Mouse (Mus musculus) urinary bladder, adult 2 months (tissue): Measurements from ENCODE around the gene Trim41. TPM values are rescaled to one million over a fixed set of nuclear protein-coding genes. Genes with fewer than 3 reads are reported as not detected.
"Not testable (repeated sequence)": the region's sequence is repeated elsewhere in the genome, so short reads cannot be mapped to it uniquely, and the experiment has no call there.

Experiments
- DNase-seq: peaks from one replicate; pipeline ENCODE4 v3.0.0; 2022; ENCODE audit warnings: low spot score
- polyA plus RNA-seq: library from polyadenylated mRNA; depleted of rRNA; stranded (reverse); fragments of >200 nt; gene quantifications from 2 replicates; pipeline ENCODE4 v1.2.3, GENCODE M21; 2012; rRNA removed

Trim41 gene
- 34.8 and 37.5 TPM in 2 replicates for polyA plus RNA-seq

DNA sequence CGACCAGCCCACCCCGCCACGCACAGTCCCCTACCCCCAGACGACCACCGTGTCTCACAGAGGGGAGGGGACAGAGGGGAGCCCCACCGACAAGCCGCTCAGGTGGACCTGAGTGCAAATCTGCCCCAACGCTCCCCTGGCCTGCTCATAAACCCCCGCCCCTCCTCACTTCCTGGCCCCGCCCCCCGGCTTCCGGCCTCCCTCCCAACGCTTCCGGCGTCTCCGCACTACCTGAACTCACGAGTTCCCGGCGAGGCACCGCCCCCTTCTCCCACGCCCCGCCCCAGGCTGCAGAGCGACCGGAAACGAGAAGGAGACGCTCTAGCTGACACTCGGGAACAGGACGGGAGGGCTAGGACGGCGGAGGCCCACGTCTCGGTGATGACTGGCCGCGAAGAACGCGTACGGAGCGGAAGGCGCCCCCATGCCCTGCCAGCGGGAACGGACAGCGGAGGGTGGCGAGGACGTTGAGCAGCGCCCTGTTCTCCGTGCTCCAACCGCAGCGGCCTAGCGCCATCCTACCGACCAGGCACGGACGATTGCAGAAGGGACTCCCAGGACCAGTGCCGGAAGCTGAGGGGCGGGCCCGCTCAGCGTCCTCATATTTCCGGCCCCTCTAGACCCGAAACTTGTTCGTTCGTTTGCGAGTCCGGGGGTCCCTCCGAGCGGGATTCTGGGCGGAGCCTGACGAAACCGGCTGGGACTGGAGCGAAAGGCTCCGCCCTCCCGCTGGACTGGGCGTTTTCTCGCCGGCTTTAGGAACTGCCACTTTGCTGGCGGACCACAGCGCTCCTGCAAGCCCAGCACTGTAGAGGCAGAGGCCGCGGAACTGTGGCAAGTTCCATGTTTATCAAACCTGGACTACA is at the start of gene Trim41:
Gene Trim41, minus strand, starts transcription at position 554 of the 866 bp plus-strand sequence.
- peak; percentile 96 for DNase-seq

DNA sequence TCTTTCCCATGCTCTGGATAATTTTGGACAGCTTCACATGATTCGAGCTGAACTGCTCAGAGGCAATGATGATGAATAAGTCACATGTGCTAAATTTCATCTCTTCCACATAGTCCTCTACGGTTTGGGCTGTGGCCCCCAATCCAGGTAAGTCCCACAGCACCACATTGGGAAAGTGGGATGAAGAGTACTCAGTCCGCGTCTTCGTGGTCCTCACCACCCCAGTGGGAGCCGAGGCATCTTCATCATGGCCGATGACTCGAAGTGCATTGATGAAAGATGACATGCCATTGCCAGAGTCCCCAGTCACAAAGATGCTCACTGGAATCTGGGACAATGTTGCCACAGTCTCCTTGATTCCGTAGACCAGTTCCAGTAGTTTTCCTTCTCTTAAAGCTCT is 49.3 kb upstream of the Trim41 start:
- DNase-seq: no peak

GRCm38 (mm10) chr11:48863808-48864207 is 46.7 kb upstream of the Trim41 start:
- DNase-seq: no peak

GRCm38 (mm10) chr11:48862784-48863319 is 45.7 kb upstream of the Trim41 start:
- DNase-seq: no peak

- DNase-seq: no peak
Measured at GRCm38 (mm10) chr11:48859014-48859413, 41.9 kb upstream of the Trim41 start.

GRCm38 (mm10) chr11:48853474-48854180 is 36.5 kb upstream of the Trim41 start:
- peak; percentile 93 for DNase-seq

DNA sequence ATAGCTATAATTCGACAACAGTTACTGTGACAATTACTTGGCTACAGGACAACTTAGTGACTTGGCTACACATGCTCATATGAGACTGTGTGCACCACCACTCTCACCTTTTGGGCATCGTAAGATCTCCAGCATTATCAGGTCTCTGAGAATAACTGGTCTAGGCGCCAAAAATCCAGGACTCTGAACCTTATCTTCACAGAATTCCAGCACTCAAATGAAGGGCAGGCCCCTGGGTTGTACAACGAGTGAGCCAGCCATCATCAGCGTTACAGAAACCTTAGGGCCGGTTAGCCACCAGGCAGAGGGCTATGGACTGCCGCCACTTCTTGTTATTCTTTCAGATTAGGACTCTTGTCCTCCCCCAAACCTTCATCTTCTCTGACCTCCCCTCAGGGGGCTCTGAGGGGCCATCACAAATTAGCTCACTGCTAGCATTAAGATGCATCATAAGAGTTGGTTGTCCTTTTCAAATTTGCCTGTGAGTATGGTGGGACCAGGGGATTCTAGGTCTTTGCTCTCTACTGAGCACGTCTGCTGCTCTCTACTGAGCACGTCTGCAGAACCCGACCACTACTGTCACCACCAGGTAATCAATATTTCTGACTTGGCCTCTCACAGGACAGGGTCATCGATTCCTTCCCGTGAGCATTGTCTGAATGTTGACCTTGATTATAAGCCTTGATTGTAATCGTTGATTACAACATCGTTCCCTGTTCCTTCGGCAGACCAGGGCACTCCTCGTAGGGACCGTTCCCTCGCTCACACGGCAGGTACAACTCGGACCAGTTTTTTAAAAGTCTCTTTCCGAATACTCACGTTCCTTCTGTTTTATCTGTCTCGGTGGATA is 35.7 kb upstream of the Trim41 start:
- no peak for DNase-seq

DNA sequence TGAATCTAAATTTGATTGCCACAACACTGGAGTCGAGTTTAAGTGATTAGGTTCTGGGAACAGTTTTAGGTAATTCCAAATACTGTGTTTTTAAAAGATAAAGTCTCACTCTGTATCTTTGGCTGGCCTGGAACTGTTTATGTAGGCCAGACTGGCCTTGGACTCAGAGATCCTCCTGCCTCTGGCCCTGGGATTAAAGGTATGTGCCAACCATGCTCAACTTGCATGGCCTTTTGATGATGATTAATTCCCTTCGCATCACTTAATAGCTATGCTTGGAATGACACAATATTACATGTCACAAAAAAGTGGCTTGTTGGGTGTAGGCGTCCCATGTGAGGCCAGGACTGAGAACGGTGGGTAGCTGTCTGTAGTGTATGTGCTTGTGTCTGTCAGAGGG is 35.0 kb upstream of the Trim41 start:
- DNase-seq: no peak

DNA sequence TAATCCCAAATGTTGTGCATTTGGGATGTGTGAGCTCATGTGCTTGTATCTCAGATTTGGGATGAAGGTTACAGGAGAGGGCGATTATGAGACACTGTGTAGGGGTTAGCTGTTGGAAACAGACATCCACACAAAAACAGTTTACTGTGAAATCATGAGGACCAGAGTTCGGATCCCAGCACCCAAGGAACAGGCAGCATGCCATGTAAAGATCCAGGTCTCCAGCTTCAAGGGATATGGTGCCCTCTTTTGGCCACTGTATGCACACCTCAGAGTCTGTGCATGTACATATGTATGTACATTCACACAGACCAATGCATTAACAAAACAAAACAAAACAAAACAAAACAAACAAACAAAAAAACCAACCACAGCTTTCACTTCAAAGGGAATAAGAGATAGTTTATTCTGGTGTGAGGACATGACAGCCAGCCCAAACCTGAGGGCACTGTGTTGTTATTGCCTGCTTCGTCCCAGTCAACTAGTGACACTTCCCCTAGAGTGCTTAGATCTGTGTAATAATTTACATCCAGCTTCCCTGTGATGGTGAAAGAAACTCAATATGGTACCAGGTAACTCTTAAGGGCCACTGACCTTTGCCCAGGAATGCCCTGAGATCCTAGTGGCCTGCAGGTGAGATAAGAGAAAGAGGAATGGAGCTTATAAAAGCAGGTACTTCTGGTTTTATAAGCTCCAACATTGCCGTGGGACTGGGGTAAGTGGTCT is 34.3 kb upstream of the Trim41 start:
- DNase-seq: no peak

DNA sequence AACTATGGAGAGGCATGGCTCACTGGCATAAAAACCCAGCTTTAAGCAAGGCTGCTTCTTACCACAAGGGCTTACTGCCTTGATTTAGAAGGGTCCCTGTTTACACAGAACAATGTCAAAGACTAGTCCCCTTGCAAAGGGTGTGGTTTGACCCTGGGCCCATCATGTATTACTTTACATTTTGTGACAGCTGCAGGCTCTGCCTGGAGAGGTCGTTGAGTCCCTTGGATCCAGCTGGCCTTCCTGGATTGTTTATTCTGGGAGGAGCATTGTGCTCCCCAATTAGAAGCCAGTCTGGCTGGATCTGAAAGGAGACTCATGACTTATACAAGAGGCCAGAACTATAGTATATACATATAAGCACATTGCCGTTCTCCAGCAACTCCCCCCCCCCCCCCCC is 33.1 kb upstream of the Trim41 start:
- no peak for DNase-seq

- DNase-seq: no peak
Measured at GRCm38 (mm10) chr11:48846881-48847280, 29.7 kb upstream of the Trim41 start.

DNA sequence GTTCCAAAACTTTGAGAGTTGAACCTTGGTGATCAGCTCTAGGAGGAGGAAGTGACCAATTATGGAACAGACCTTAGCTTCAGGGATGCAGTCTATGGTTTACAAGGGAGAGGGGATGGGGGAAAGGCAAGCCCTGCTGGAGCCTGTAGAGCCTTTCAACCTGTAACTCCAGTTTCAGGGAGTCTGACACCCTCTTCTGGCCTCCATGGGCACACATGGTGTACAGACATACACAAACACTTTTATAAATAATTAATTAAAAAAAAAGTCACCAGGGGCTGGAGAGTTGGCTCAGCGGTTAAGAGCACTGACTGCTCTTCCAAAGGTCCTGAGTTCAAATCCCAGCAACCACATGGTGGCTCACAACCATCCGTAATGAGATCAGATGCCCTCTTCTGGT is 29.2 kb upstream of the Trim41 start:
- not testable (repeated sequence) for DNase-seq

DNA sequence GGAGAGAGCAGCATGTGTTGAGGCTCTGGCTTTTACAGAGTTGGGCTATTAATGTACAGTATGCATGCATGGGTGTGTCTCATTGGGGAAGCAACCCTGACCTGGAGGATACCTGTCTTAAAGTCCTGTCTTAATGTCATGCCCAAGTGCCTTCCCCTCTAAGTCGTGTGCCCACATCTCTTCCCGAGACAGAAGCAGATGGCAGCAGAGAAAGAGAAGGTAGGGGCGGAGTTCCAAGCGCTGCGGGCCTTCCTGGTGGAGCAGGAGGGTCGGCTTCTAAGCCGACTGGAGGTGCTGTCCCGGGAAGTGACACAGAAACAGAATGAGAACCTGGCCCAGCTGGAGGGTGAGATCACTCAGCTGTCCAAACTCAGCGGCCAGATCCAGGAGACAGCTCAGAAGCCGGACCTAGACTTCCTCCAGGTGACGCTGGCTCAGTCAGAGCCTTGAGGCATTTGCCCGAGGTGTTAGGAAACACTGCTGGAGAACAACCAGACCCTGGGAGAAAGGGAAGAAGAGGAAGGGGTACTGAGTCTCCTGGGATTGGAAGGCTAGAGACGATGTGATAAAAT is 28.2 kb upstream of the Trim41 start:
- no peak for DNase-seq

DNA sequence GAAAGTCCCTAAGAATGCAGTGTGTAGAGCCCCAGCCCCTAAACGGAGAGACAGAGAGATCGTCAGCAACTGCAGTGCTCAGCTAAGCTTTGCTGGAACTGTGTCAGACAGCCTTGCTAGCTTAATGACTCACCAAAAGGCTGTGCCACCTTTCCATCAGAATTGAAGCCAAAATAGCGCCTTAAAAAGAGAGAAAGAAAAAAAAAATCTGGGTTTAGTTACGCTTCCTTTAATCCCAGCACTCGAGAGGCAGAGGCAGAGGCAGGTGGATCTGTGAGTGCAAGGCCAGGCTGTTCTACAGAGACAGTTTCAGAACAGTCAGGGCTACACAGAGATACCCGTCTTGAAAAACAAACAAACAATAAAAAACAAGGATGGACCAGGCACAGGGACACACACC is 27.2 kb upstream of the Trim41 start:
- no peak for DNase-seq

DNA sequence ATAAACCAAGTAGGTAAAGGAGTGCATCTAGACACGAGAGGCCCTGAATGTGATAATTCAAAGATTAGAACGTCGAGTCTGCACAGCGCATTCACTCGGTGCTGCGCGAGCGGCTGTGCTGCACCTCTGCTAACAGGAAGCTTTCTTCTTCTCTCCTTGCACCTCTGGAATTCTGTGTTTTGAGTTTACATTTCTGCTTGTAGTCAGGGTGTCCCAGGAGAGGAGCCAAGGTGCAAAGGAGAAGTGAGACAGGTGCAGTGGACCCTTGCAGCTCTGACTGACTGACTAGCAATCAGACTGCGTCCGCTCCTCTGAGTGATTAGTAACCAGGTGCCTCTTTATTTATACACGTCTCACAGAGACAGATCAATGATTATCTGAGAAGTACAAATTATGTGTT is 26.0 kb upstream of the Trim41 start:
- no peak for DNase-seq

DNA sequence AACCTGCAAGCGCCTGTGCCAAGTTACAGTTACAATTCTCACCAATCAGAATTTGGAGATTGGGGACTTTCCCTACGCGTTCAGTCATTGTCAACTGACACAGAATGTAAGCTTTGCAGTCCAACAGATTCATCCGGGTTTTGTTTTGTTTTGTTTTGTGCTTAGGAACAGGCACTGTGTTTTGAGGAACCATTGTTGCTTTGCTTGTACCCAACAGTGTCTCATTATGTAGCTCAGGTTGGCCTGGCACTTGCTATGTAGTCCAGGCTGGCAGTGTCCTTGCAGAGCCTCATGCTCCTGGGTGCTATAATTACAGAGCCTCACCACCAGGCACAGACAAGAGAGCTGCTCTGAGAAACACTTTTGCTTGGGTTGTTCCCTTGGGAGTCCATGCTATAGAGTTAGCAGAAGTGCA is 25.2 kb upstream of the Trim41 start:
- DNase-seq: no peak

DNA sequence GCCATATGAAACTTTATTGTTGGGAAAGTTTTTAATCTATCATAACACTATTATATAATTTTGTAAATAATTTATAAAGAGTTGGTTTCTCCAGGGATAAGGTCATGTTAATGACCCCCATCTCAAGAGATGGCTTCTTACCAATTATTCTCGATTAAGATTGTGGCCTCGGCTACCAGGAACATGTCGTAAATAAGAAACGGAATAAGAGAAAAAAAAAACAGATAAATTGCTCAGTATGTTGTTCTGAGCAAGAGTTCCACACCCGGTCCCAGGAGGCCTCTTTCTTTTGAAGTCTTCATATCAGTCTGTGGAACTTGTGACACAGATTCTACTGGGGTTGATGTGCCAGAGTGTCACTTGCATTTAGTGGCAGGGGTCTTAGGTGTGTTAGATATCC is 24.1 kb upstream of the Trim41 start:
- DNase-seq: no peak

DNA sequence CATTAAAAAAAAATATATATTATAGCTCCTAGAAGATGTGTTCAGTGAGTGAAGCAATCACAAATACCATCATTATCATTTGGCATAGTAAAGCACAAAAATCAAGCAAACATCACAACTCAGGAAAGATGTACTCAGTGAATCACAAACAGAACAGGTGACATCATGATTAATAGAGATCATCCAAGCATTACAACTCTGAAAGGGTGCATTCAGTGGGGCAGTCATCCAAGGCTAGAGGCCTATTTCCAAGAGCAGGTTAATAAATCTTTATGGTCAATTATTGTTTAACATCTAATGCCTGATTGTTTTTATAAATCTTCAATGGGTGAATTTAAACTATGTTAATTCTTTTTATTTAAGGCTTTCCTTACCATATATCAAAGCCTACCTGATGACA is 23.7 kb upstream of the Trim41 start:
- DNase-seq: no peak

DNA sequence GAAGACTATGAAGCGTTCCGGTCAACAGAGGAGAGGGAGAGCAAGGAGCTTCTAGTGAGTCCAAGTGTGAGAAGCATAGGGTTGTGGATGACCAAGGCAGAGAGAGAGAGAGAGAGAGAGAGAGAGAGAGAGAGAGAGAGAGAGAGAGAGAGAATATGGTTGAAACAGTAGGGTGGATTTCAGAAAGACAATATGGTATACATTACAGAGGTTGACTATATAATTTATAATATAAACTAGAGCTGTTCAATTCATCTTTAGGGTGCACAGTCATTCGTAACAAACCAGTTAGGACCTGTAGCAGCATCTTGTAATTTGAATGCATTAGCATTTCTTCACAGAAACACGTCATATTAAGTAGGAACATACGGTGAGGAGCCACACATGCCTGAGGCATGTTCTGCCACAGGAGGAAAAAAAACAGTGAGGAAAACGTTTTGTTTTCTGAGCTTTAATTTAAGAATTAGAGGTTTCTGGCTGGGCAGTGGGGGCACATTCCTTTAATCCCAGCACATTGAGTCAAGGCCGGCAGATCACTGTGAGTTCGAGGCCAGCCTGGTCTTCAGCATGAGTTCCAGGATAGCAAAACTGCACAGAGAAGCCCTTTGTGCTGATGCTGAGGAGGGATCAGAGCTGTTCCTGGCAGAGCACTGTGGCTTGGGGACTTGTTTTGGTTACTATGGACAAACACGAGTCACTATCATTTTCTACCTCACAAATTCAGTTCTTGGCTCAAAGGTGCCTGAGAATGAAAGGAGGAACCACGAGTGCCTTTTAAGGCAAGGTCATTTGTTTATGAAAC is 21.9 kb upstream of the Trim41 start:
- DNase-seq: no peak

DNA sequence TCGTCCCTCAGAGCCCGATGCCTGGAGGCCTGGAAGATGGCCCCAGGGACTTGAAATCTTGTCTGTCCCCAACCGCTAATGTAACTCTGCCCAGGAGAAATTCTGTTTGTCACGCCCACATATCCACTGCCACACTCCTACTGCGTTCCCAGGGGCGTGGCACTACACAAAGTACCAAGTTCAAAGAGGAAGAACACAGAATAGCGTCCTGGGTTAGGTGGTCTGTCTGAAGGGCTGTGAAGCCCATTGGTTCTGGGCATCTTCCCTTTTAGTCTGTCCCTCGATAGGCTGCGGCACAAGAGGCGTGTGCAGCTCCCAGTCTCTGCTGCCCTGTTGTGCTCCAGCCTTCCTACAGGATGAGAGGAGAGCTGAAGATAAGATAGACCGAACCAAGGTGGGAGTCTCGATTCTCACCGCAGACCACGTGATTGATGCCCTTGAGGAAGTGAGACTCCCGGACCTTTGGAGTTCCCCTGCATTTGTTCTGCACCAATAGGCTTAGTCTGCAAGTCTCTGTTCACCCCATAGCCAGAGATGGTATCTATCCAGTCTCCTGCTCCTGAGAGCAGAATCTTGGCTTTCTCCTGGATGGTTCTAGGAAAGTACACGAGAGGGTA is 21.1 kb upstream of the Trim41 start:
- DNase-seq: no peak
